Mouse (Mus musculus) gastrocnemius, postnatal 36 days (tissue): ENCODE measurements around the gene Ndufs2. TPM values are rescaled to one million over a fixed set of nuclear protein-coding genes. Genes with fewer than 3 reads are reported as not detected.

Experiments
- DNase-seq, 2 experiments: peaks; one replicate each; pipeline ENCODE4 v3.0.0; 2022
- intact Hi-C: fragments of 180-260 bp; cut with DNase I; formaldehyde crosslinking; loops from one replicate; pipeline ENCODE4 v1.15.1; 2025
- total RNA-seq, 2 experiments: library from RNA; stranded (reverse); gene quantifications; 2 replicates each; pipeline ENCODE4 v1.2.3; 2021

The Ndufs2 gene
- total RNA-seq, 2 experiments from 2014 or later: 874 to 989 TPM

- DNase-seq: no peak
- intact Hi-C loops: no loop called here
Observed at GRCm38 (mm10) chr1:171234538-171234937, 16.6 kb downstream of the Ndufs2 start.

- no peak for DNase-seq
Observed at GRCm38 (mm10) chr1:171234126-171234525, 17.1 kb downstream of the Ndufs2 start, which contains the start of gene Fcer1g. Fcer1g (minus strand) TSS chr1:171234365.

GRCm38 (mm10) chr1:171232800-171233730, 18.1 kb downstream of the Ndufs2 start:
- intact Hi-C loops: no loop called here
- DNase-seq: no peak

More at GRCm38 (mm10) chr1:171234126-171234525, 17.1 kb downstream of the Ndufs2 start, which contains the start of gene Fcer1g:
- intact Hi-C loops: no loop called here

GRCm38 (mm10) chr1:171232348-171232747, 18.8 kb downstream of the Ndufs2 start:
- intact Hi-C loops: no loop called here
- DNase-seq: no peak

- DNase-seq: no peak
- intact Hi-C loops: no loop called here
Observed at GRCm38 (mm10) chr1:171231844-171232243, 19.3 kb downstream of the Ndufs2 start.

GRCm38 (mm10) chr1:171230215-171230614, 21.0 kb downstream of the Ndufs2 start:
- intact Hi-C loops: no loop called here
- no peak for DNase-seq

- DNase-seq: no peak
- intact Hi-C loops: no loop called here
Observed at GRCm38 (mm10) chr1:171229750-171230149, 21.4 kb downstream of the Ndufs2 start.

- DNase-seq: no peak
- intact Hi-C loops: no loop called here
Observed at GRCm38 (mm10) chr1:171227879-171228278, 23.3 kb downstream of the Ndufs2 start.

- intact Hi-C loops: no loop called here
- no peak for DNase-seq
Observed at GRCm38 (mm10) chr1:171226780-171227179, 24.4 kb downstream of the Ndufs2 start.

- intact Hi-C loops: no loop called here
- no peak for DNase-seq
Observed at GRCm38 (mm10) chr1:171224857-171225256, 26.3 kb downstream of the Ndufs2 start, which contains the start of gene Apoa2. Apoa2 (plus strand) TSS chr1:171225054.

GRCm38 (mm10) chr1:171223796-171224195, 27.4 kb downstream of the Ndufs2 start:
- intact Hi-C loops: loop anchor here (2.0 kb wide), 2 partner anchors 23 to 113 kb away; no protein-coding TSS in a partner anchor
- no peak for DNase-seq

- no peak for DNase-seq
- intact Hi-C loops: loop anchor here (2.0 kb wide), 2 partner anchors 24 to 112 kb away; no protein-coding TSS in a partner anchor
Observed at GRCm38 (mm10) chr1:171223168-171223567, 28.0 kb downstream of the Ndufs2 start.

GRCm38 (mm10) chr1:171222238-171223155, 28.7 kb downstream of the Ndufs2 start, which contains the start of gene Tomm40l:
Tomm40l (minus strand) TSS chr1:171222514.
- intact Hi-C loops: loop anchor here (2.0 kb wide), 2 partner anchors 24 to 112 kb away; no protein-coding TSS in a partner anchor
- DNase-seq: peak; percentile 82 to 90

GRCm38 (mm10) chr1:171221281-171222193, 29.7 kb downstream of the Ndufs2 start:
- DNase-seq: no peak

GRCm38 (mm10) chr1:171220871-171221270, 30.3 kb downstream of the Ndufs2 start:
- intact Hi-C loops: loop anchor here (2.0 kb wide), 2 partner anchors 56 to 102 kb away; no protein-coding TSS in a partner anchor
- DNase-seq: peak; percentile 76 to 78

More at GRCm38 (mm10) chr1:171221281-171222193, 29.7 kb downstream of the Ndufs2 start:
- intact Hi-C loops: loop anchor here (2.0 kb wide), 4 partner anchors 25 to 111 kb away; no protein-coding TSS in a partner anchor

- intact Hi-C loops: no loop called here
- DNase-seq: no peak
Observed at GRCm38 (mm10) chr1:171216241-171216955, 34.8 kb downstream of the Ndufs2 start.

- no peak for DNase-seq
- intact Hi-C loops: no loop called here
Observed at GRCm38 (mm10) chr1:171213801-171214496, 37.2 kb downstream of the Ndufs2 start, which contains the start of gene Nr1i3. Nr1i3 (plus strand) TSS chr1:171213970.

- intact Hi-C loops: no loop called here
- no peak for DNase-seq
Observed at GRCm38 (mm10) chr1:171212854-171213253, 38.3 kb downstream of the Ndufs2 start.
